Mouse (Mus musculus) megakaryocyte, embryonic 14.5 days (primary cell): ENCODE results near the gene Snrpg.

ENCODE experiments used
- FLI1 ChIP-seq: IDR thresholded peaks from 2 replicates; pipeline ENCODE4 v1.6.1; 2012; ENCODE audit warnings: low read length, inconsistent platforms, mixed read lengths
- GATA1 ChIP-seq: IDR thresholded peaks from 3 replicates; pipeline ENCODE4 v1.6.1; 2012; ENCODE audit warnings: mixed read lengths, low read length, inconsistent platforms, borderline replicate concordance

- no peak for TF ChIP-seq FLI1
- no peak for TF ChIP-seq GATA1
Observed at GRCm38 (mm10) chr6:86418711-86419110, 47.6 kb downstream of the Snrpg start.
